Mouse (Mus musculus): ENCODE measurements around the gene Nifk.

DNA sequence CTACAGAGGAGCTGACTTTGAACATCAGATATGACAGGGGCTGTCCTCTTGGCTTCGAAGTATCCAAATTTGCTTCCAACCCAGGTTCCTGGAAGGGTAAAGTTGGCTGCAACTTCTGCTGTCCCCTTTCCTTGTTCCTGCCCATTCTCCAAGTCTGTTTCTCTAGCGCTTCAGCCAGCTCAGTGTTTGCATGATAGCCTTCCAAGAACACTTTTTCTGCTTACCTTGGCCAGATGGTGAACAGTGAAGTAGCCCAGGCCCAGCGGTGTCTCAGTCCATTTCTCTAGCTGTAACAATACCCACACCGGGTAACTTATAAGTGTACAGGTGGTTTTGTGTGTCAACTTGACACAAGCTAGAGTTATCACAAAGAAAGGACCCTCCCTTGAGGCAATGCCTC lies 29.3 kb upstream of the Nifk start:
- TF ChIP-seq GATA1 (IDR thresholded peaks at IDR 0.05; ENCODE audit: borderline replicate concordance, low read length) (no peak), FLI1 (IDR thresholded peaks at IDR 0.05; ENCODE audit: low read length) (no peak)
